Comparison of ENCODE assay signal across 8 mouse cellular contexts in the genomic region with DNA sequence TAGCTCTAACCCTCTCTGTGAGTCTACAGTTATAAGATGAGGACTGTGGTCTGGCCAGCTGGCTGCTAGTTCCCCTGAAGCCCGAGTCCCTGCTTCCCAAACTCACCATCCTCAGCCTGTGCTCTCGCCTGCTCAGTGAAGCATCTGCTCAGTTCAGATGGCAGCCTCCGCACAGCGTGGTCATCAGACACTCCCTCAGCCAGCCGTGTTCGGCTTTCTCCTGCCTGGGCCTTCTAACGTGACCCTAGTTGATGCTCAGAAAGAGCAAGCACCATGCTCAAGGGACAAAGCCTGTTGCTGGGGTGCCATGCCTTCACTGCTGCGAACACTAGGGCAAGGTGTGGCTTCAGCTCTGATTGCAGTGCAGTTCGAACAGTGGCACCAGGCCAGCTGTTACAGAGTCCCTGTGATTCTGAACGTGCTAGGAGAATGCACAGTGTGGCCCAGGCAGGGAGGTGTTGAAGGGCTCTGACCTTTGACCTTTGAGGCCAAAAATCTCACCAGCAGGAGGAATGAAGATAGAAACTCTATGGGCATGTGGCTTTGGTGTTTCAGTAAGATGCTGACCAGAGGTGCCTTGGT.
DNase-seq lines count a peak whose midpoint lies in the region; ATAC-seq and TF ChIP-seq lines count a peak whose summit lies in the region.

No protein-coding gene starts in this region.

- peak; percentile 19; the same call in 1 of the 2 replicates for TF ChIP-seq CTCF in kidney, adult 2 months (conservative IDR thresholded peaks at IDR 0.05; ENCODE audit: insufficient read depth, insufficient read length, low read depth, low read length)

- 58% methylated on average over 10 of the region's 10 CpGs for WGBS in heart, embryonic 11.5 days (ENCODE audit: insufficient replicate concordance)
- 35% methylated on average over 10 of the region's 10 CpGs for WGBS in kidney, adult 2 months
- WGBS in liver, embryonic 15.5 days (ENCODE audit: insufficient replicate concordance): 62% methylated on average over 10 of the region's 10 CpGs

- H3K27ac ChIP-seq in heart, embryonic 11.5 days (ENCODE audit: low read depth, low read length): no peak overlapping the region
- no peak overlapping the region for H3K27ac ChIP-seq in kidney, adult 2 months (ENCODE audit: insufficient read depth, low read depth, low read length)
- peak overlapping the region; percentile 59; the same call in 1 of the 2 replicates for H3K27ac ChIP-seq in liver, embryonic 15.5 days (replicated peaks)

- no peaks in the 10 kb centered on the region for H3K27me3 ChIP-seq in heart, embryonic 11.5 days (ENCODE audit: control insufficient read depth, insufficient read depth, low read length)
- H3K27me3 ChIP-seq in kidney, adult 2 months (replicated peaks; ENCODE audit: control insufficient read depth, insufficient read depth, low read length): no peaks in the 10 kb centered on the region
- no peaks in the 10 kb centered on the region for H3K27me3 ChIP-seq in liver, embryonic 15.5 days

- no peaks in the 10 kb centered on the region for H3K9me3 ChIP-seq in heart, embryonic 11.5 days (replicated peaks; ENCODE audit: control insufficient read depth, low read length)
- H3K9me3 ChIP-seq in liver, embryonic 15.5 days (replicated peaks): no peaks in the 10 kb centered on the region

- H3K4me1 ChIP-seq in heart, embryonic 11.5 days (ENCODE audit: control insufficient read depth, insufficient read depth, low read length): peaks cover 27% of the 10 kb centered on the region
- H3K4me1 ChIP-seq in kidney, adult 2 months (ENCODE audit: control insufficient read depth, insufficient read depth, low read length): peaks cover 24% of the 10 kb centered on the region
- peaks cover 24% of the 10 kb centered on the region for H3K4me1 ChIP-seq in liver, embryonic 15.5 days (replicated peaks)

- intact Hi-C loops in left cerebral cortex, postnatal 14 days (cut with DNase I): no loop called here

- no peak overlapping the region for H3K4me3 ChIP-seq in heart, embryonic 11.5 days (ENCODE audit: low read depth, low read length)
- no peak overlapping the region for H3K4me3 ChIP-seq in kidney, adult 2 months (ENCODE audit: insufficient read depth, low read depth, low read length)
- H3K4me3 ChIP-seq in liver, embryonic 15.5 days (replicated peaks): no peak overlapping the region

- no peak overlapping the region for H3K9ac ChIP-seq in heart, embryonic 11.5 days (ENCODE audit: low read depth, low read length)
- H3K9ac ChIP-seq in liver, embryonic 15.5 days: no peak overlapping the region

- H3K36me3 ChIP-seq in heart, embryonic 11.5 days (ENCODE audit: control insufficient read depth, insufficient read depth, low read length): no peaks in the 10 kb centered on the region
- no peaks in the 10 kb centered on the region for H3K36me3 ChIP-seq in kidney, adult 2 months (ENCODE audit: control insufficient read depth, insufficient read depth, low read length)
- no peaks in the 10 kb centered on the region for H3K36me3 ChIP-seq in liver, embryonic 15.5 days (replicated peaks)

- TF ChIP-seq POLR2A in kidney, adult 2 months (IDR thresholded peaks at IDR 0.05; ENCODE audit: low read depth, low read length): no peak

- H3K4me2 ChIP-seq in heart, embryonic 11.5 days: no peak overlapping the region
- no peak overlapping the region for H3K4me2 ChIP-seq in liver, embryonic 15.5 days

- ATAC-seq in heart, embryonic 11.5 days (replicated peaks; ENCODE audit: insufficient number of reproducible peaks, low FRiP score, low TSS enrichment): 0 out of 2 replicates have a peak, but pooled peaks have one; percentile 39
- peak; percentile 83 for ATAC-seq in liver, embryonic 15.5 days (ENCODE audit: insufficient read depth)

- no peak for DNase-seq in heart, adult 11 months
- peak; percentile 85 for DNase-seq in brain, adult 2 months (ENCODE audit: low read depth, low spot score)
- peak; percentile 70 for DNase-seq in kidney, adult 2 months
- no peak for DNase-seq in spleen, adult 18-20 months
- DNase-seq in left cerebral cortex, postnatal 14 days (ENCODE audit: low spot score in 2 of 2): no peak
- DNase-seq in ovary, adult 18-20 months (ENCODE audit: low spot score): no peak

Comparison
In these comparisons a context has a peak if more than half of its experiments do, and no peak if none do; other contexts are left out.
1. DNase-seq: peak in brain, adult 2 months (single experiment) and kidney, adult 2 months (single experiment); none in heart, adult 11 months (single experiment), spleen, adult 18-20 months (0 of 2), left cerebral cortex, postnatal 14 days (0 of 2) and ovary, adult 18-20 months (single experiment).